Mouse (Mus musculus): ENCODE data around the gene Ptcra.
A peak's percentile ranks its signal among the peaks of the same experiment; 100 is the strongest.
"Not testable (repeated sequence)": the region's sequence is repeated elsewhere in the genome, so short reads cannot be mapped to it uniquely, and the experiment has no call there.

Gene Ptcra

DNA sequence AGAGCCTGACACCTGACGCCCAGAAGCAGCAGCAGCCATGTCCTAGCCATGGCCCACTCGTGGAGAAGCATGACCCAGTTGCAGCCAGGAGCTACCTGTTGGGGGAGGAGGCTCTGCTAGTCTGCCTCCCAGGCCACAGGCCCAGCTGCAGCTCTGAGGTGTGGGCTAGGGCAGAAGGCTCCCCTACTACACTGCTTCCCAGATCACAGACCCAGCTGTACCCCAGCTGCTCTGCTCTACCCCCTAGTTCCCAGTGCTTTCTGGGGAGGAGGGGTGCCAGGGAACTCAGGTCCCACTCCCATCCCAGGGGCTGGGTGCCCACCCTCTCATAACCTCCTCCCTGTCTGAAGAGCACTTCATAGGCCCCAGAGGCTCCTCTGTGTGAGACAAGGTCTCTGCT, at the start of gene Ptcra:
Gene Ptcra, minus strand, starts transcription at position 169 of the 400 bp plus-strand sequence.
- DNase-seq (ENCODE audit: inconsistent ontology term), result no peak

DNA sequence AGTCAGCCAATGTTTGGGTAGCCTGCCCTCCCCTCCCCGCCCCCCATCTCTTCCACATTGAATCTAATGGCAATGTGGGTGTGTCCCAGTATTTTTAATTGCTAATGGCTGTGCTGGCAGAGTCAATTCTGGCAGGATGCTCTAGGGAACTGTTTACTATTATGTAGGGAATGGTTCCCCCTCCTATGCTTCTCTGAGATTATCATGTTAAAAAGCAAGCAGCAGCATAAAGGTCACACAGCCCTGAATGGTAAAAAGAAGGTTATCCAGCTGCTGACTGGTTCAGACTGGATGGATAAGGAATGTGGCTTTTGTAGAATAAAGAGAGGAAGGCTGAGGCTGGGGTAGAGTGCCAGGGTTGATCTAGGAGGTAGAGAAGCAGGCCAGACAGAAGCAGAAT, 48.9 kb upstream of the Ptcra start:
- DNase-seq (ENCODE audit: inconsistent ontology term), result no peak

DNA sequence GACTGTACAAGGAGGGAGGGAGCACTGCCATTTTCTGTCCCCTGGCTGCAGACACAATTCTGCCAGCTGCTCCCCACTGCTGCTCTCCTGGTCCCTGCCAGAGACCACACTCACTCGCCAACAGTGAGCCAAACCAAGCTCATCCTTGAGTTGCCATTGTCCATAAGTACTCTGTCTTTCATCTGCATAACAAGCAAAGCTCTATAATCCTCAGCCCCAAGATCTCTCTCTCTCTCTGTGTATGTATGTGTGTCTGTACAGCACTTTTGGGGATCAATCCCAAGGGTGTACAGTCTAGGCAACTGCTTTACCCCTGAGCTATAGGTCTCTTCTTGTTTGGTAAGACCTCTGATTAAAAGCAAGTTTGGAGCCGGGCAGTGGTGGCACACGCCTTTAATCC, 47.2 kb upstream of the Ptcra start:
- no peak for DNase-seq (ENCODE audit: inconsistent ontology term)

DNA sequence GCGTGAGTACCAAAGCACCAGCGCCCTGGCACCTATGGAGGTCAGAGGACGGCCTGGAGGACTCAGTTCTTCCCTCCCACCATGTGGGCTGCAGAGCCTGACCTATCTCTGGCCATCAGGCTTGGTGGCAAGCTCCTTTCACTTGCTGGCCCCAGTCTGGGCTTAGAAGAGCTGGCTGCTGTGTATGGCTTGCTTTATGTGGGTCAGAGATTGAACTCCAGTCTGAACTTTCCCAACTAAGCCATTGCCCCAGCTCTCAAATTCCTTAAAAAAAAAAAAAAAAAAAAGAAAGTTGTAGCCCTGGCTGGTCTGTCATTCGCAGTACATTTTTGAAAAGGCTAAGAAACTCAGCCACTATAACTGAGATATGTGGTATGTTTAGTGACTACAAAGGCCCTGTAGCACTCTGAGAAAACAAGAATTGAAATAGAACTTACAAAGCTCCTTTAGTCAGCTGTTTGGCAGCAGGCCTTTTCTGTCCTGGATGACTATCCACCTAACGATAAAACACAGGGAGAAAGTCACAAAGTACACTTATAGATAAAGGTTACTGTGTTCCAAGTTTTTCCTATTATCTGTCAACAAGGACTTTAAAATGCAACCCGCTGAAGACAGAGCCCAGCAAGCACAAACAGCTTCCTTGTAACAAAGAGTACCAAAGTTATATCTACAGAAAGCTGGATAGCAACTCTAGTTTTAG, 45.8 kb upstream of the Ptcra start:
- DNase-seq (ENCODE audit: inconsistent ontology term), result peak; percentile 11

DNA sequence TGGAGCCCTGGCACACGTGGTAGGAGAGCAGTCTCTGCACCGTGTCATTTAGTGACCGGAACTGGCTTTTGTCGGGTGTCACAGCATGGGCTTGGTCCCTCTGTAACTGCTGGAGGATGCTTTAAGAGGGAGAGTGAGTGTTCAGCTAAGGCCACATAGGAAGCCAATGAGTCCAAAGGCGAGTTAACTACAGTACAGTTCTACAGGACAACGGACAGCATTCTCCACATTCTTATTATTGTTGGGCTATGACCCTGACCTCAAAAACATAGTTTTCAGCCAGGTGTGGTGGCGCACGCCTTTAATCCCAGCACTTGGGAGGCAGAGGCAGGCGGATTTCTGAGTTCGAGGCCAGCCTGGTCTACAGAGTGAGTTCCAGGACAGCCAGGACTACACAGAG, 44.9 kb upstream of the Ptcra start:
- no peak for DNase-seq (ENCODE audit: inconsistent ontology term)

DNA sequence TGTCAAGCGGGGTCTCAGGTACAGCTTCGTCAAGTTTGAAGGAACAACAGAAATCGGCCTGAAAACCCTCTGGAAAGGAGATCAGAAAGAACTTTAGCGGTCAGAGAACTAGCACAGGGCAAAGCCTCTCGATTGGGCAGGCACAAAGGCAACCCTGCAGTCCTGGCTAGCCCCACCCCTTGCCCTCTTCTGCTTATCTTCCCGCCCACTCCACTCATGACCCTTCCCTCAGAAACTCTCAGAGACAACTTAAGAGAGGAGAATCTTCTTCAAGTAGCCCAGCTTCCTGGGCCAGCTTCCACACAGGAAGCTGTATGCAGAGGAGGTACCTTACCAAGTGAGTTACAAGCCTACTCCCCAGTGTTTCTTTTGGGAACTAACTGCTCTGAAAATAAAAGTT, 38.2 kb upstream of the Ptcra start:
- DNase-seq (ENCODE audit: inconsistent ontology term), result no peak

DNA sequence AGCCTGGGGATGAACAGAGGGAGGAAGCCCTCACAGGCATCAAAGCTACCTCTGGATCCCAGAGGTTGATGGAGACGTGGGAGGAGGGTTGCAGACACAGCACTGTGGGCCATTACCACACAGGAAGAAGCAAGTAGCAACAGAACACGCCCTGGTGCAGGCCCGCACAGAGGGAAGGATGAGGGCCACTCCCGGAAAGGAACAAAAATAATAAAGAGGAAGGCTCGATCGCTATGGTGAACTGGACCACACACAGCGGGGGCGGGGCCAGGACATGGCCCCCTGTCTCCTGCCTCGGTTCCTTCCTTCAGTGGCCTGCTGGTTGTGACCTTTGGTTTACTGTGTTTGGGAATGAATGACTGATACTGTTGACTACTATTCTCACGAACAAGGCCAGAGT, 36.2 kb upstream of the Ptcra start:
- no peak for DNase-seq (ENCODE audit: inconsistent ontology term)

DNA sequence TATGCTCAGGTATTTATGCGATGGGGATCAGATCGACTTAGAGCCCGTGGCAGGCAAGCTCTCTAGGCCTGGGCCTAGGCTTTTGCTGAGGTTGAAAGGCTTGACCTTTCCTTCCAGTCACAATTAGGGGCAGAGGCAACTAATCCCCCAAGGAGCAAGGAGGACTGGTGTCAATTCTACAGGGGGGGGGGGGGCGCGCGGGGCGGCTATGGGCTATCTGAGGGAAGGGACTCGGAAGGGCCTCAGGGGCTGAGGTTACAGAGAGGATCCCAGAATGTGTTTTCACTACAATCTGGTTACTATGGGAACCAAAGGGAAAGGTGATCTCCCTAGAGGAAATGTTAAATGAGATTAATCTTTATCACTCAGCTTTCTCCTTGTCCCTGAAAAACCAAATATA, 33.9 kb upstream of the Ptcra start:
- DNase-seq (ENCODE audit: inconsistent ontology term), result no peak

DNA sequence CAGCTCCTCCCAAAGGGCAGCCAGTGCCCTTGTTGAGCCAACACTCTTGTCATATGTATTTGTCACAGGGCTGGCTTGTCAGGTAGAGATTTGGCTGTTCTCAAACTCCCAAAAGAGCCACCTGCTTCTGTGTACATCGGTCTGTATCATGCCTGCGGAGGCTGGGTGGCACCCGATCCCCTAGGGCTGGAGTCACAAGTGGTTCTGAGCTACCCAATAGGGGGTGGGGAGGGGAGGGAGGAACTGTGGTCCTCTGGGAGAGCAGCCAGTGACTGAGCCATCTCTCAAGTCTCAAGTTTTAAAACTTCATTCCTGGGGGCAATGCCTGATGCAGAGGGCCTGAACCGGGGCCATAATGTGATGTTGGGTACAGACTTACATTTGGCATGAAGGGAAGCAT, 33.2 kb upstream of the Ptcra start:
- DNase-seq (ENCODE audit: inconsistent ontology term), result no peak

DNA sequence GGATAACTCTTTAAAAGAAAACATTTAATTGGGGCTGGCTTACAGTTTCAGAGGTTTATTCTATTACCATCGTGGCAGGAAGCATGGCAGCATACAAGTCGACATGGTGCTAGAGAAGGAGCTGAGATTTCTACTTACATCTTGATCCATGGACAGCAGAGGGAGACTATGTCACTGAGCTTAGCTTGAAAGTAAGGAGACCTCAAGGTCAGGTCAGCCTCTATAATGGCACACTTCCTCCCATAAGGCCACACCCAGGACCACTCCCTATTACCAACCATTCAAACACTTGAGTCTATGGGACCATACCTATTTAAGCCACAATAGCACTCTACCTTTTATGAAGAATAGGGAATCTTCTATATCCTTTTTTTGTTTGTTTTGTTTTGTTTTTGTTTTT, 29.5 kb upstream of the Ptcra start:
- DNase-seq (ENCODE audit: inconsistent ontology term), result no peak

DNA sequence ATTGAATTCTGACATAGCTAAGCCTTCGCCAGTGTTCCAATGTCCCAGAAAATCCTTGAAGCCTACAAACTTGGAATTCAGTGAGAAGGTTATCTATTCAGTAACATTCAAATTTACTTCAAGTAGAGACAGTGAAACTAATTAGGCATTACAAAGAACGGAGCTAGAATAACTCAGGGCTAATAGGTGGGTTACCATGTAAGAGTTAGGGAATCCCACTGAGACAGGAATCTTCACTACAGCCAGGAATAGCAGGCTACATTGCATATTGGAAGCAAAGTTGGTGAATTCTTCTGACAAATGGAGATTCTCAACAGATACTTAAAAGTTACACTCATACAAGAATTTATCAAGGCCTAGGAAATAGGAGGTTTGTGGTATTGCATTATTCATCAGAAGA, 24.5 kb upstream of the Ptcra start:
- not testable (repeated sequence) for DNase-seq (ENCODE audit: inconsistent ontology term)

DNA sequence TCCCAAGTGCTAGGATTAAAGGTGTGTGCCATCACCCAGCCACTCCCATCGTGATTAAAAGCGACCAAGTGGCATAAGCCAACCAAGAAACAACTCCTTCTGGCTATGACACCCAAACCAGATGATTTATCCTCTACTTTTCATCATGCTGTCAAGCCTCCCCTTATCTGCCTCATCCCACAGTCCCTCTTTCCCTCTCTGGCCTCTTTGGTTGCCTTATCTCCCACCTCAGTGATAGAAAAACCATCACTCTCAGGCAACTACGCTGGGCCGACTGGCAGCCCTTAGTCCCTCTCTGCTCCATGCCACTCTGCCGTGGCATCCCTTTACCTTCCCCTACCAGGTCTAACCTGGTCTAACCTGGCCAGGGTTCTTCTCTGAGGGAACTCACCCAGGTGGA, 23.4 kb upstream of the Ptcra start:
- no peak for DNase-seq (ENCODE audit: inconsistent ontology term)

DNA sequence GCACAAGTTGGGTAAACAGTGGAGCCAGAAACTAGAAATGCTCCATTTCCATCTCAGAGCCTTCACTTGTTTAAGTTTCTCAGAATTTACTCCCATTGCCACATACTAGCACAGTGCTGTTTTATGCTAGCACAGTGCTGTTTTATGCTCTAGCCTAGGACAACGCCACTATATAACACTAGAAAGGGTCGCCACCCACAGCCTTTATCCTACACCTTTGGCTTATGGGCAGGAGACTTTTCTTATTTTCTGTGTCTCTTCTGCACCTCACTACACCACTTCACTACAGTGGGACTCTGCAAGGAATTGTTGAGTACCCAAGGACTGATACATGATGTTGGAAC, 19.7 kb upstream of the Ptcra start:
- no peak for DNase-seq (ENCODE audit: inconsistent ontology term)

DNA sequence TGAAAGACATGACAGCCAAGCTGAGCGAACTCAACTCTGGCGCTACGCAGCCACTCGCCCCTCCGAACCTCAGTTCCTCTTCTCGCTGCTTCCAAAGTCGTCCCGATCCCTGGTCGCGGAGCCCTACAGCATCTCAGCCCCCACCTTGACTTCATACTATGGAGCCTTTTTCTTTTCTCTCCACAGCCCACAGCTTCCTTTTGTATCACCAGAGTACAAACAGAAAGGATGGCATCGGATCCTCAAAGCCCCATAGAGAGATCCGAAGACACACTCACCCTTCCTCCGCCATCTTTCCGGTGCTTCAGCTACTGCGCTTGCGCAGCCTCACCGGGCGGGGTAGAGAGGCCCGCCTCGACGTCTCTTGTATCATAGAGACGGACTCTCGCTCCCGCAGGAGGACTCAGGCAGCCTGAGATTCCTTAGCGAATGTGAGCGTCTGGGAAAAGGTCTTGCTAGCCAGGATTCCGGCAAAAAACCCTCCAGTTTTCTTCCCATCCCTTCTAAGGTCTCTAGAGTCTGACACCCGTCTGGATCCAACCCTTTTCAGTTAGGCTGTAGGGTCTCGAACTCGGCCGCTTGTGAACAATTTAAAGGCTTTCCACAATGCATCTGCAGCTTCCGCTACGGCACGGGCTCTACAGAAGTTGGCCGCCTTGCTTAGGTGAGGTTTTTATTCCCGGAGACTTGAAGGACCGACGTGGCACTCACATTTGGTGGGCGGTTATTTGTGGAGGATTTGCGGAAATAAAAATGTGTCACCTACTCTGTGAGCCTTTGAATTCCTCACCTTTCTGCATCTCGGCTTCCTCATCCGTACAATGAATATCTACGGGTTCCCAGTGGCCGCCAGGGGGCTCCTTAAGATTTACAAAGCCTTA, 19.1 kb upstream of the Ptcra start, which contains the start of gene Rpl7l1:
Gene Rpl7l1, minus strand, starts transcription at position 332 of the 881 bp plus-strand sequence.
- DNase-seq (ENCODE audit: inconsistent ontology term), result peak; percentile 95

DNA sequence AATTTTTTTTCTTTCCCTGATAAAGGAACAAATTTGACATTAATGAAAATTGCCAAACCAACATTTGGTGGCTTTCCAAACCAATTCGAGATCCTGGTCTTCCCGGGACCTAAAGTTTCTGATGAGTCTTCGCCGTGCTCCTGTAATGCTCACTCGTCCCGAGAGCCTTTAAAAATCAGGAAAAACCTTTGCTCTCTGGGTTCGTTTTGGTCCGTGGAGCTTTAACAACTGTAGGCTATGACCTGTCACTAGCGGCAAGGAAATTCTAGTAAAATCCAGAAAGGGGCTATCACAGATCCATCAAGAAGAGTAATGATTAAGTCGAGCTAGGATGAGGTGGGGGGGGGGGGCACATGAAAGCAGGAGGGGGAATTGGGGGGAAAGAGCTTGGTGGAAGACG, 18.4 kb upstream of the Ptcra start:
- no peak for DNase-seq (ENCODE audit: inconsistent ontology term)

DNA sequence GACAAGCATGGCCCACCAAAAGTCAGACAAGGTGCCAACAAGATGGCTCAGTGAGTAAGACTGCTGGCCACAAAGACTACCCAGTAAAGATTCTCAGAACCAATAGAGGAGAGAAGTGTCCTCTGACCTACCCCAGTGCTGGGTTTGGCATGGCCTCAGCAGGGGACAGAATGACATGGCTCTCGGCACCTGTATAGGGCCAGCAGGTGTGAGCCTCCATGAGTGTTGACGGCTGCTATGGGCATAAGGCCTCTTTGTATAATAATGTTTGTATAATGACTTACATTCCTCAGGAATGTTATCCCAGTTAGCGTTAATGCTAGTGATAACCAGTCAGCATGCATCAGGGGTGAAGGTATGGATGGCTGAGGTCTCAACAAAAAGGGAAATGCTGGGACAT, 12.6 kb upstream of the Ptcra start:
- no peak for DNase-seq (ENCODE audit: inconsistent ontology term)

DNA sequence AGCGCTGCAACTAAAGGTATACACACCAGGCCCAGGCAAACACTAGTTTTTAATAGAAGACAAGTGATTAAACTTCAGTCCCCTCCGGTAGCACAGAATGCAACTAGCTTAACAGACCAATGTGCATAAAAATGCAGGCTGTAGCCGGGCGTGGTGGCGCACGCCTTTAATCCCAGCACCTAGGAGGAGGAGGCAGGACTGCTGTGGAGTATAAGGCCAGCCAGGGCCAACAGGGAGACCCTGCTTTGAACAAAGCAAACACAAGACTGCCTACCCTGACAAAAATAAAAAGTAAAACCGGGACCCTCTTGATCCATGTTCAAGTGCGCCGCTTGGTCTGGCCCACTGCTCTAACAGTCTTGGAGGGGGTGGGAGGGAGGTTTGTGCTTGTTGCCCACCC, 11.6 kb upstream of the Ptcra start:
- no peak for DNase-seq (ENCODE audit: inconsistent ontology term)

DNA sequence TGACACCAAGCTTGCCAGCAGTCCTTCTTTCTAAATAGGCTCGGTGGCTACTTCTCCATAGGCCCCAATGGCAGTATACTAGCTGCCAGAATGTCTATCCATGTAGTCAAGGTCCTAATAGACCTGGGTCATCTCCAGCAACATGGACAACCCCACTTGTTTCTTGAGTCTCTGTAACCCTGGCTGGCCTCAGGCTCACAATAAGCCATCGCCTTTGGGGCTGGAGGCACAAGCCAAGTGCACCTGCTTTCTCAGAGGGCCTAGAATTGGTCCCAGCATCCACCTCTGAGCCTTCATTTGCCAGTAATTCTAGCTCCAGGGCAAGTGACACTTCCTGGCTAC, 10.6 kb upstream of the Ptcra start:
- no peak for DNase-seq (ENCODE audit: inconsistent ontology term)

DNA sequence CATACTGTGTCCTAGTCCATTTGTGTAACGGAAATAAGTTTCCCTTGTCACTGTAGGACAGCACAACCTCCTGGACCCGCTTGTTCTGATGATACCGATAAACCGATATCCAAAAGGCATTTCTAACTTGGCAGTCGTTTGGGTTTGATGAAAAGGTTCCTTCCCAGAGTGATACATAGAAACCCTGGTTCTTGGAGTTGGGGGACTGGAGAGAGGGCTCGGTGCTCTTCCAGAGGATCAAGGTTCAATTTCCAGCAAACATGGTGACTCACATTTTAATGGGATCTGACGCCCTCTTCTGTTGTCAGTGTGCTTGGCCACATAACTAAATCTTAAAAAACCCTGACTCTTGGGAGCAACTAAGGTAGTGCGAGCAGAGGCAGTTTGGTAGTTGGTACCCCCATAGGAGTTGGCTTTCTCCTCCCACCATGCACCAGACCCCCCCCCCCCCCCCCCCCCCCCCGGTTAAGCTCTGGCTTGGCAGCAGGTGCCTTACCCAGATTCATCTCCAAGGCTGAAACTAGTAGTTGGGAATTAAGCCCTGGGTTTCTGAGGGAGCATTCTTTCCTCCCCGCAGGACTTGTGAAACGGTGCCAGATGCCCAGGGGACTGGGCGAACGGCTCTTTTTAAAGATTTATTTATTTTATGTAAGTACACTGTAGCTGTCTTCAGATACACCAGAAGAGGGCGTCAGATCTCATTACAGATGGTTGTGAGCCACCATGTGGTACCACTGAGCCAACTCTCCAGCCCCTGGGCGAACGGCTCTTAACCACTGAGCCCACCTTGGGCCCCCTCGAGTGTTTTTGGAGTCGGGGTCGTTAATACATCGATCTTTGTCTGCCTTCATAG, 10.0 kb upstream of the Ptcra start:
- peak; percentile 52 for DNase-seq (ENCODE audit: inconsistent ontology term)

DNA sequence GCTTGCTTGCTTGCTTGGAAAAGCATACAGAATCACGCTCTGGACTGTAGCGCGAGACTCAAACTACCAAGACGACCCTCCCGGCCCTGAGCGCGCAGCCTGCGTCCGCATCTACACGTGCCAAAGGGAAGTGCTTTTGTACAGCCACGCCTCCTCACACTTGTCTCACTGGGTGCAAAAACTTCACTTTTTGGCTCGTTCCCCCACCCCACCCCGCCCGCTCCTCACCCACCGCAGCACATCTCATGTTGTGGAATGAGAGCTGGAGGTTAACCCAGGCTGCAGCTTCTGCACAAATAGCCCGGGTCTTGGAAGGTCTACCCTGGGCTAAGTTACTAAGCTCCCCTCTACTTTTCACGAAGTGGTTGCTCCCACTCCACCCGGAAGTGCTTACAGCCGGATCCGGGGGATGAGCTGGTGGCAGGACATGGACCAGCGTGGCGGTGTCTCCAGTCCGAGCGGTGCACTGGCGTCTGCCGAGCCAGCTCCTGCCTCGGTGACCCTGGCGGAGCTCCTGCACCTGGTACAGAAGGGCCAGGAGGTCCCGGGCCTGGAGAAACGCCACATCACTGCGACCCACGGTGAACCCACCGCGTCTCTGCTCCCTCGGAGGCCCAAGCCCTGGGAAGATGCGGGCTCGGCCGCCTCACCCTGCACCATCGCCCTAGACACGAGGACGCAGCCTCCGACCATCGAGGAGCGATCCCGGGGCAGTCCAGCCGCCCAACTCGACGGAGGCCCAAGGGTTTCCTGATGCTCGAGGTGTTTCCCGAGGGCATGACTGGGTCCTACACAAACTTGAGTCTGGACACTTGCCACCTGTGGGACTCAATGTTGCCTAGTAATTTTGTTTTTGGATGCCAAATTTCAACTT, 9.1 kb upstream of the Ptcra start, which contains the start of gene 2310039H08Rik:
Gene 2310039H08Rik, plus strand, starts transcription at position 232 of the 874 bp plus-strand sequence.
- peak; percentile 91 for DNase-seq (ENCODE audit: inconsistent ontology term)

DNA sequence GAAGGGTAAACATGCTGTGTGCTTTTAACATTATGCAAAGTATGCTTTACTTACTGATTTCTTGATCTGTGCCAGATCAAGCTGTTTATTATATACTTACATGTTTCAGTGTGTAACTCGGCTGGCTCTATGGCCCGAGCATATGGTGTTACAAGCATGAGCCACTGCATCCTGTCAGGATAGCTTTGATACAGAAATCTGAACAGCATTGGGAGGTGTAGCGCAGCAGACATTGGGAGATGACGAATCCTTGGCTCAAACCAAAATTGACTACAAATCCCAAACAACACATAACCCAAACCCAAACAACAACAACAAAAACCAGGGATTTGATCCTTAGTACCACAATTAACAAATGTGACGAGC, 8.5 kb upstream of the Ptcra start:
- DNase-seq (ENCODE audit: inconsistent ontology term), result no peak

Measured in Muller cell, postnatal 12 days (primary cell).